Mouse (Mus musculus): ENCODE measurements at regions not wholly inside any gene's neighbourhood (a gene's known extent, or its start where the extent isn't known, plus 50 kb on each side); places are given as distances from the start of the nearest gene placed in this dataset.

DNA sequence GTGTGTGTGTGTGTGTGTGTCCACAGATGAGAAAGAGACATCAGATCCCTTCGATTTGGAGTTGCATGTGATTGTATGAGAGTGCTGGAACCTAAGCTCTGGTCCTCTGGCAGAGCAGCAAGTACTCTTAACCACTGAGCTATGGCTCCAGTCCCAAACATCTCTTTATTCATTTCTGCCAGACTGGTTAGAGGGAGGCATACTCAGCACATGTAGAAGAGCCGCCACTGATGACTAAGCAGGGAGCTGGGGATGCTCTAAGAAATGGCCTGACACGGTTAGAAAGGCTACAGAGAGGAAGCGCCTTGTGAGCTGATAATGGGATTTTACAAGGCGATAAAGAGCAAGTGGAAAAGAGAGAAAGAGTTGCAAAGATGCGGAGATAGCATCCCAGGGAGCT lies 287.3 kb upstream of the Castor2 start:
- no peak for DNase-seq

DNA sequence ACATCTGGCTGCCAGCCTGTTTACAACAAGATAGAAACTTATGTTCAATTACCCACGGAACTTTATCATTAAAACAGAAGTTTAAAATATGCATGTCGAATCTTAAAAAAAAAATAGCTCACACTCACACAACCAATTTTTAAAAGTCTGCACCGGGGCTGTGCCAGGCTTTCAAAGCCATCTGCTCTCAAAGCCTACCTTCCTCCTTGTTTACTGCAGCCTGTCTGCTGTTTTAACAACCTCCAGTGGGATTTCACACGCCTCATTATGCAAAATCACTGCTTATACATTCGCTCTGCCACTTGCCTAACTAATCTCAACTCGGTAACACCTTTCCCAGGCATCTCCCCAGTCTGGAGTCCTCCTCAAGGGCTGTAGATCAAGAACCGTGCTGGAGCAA lies 292.6 kb upstream of the Castor2 start:
- DNase-seq = no peak

DNA sequence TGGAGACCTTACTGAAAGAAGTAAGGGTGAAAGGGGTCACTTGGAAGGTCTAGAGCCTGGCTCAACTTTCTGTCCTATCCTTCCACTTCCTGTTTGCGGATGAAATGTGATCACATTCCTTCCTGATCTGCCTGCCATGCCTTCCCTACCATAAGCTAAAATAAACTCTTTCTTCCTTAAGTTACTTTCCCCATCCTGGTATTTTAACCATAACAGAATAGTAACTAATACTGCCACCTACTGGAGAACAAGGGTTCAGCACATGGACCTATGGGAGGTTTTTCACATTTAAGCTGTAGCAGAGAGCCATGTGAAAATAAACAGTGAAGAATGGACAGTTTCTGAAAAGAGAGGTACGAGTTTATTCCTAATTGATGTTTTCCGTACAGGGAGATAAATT lies 297.5 kb upstream of the Castor2 start:
- no peak for DNase-seq

DNA sequence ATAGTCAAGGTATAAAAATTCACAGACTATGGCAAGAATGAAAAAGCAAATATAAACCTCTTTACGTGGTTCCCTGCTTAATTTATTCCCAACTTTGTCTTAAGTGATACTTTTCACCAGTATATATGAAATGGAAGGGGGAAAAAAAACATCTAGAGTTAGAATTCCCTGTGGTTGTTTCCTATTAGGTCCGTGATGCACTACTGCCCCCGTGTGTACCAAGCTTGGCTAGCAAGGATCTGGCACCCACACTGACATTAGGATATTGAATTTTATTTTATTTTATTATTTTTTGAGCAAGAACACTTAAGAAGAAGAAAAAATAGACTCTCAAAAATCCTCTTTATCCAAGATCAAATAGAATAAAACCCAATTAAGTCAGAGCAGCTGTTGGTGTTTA lies 303.9 kb upstream of the Castor2 start:
- peak in 1 of 2 experiments; percentile 5 for DNase-seq

GRCm38 (mm10) chr5:133790726-133791125 lies 308.8 kb upstream of the Castor2 start:
- DNase-seq = no peak

DNA sequence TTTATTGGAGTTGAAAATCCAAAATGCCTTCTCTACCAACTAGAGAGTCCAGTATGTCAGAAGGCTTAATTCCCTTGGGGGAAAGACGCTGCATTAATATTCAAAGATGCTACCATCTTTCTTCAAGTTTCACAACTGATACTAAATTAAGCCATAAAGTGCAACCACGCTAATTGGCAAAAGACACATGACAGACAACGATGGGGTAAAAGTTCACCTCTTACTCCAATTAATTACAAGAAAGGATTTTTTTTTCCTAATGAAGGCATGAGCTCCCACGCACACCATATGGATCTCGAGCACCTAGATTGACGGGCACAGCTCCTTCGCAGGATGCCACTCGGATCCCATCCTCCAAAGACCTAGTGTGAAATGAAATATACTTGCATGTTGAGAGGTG lies 311.5 kb upstream of the Castor2 start:
- no peak for DNase-seq

GRCm38 (mm10) chr5:133787491-133787890 lies 312.0 kb upstream of the Castor2 start:
- no peak for DNase-seq

DNA sequence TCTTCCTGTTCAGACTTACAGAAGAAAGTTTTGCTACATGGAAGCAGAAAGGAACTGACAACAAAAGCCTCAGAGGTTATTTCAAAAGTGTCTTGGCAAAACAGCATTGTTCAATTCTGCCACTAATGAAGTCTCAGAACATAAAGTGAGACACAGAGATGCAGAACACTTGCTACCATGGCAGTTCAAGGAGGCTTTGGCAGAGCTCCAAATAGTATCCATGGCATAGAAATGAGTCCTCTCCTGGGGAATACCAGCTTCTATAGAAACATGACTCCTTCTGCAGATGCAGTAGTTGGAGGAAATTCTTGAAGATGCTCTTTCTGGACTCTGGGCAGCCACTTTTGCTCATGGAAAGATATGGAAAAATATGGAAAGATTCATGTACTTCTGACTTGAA lies 322.9 kb upstream of the Castor2 start:
- DNase-seq = no peak

GRCm38 (mm10) chr5:133774116-133774515 lies 325.4 kb upstream of the Castor2 start:
- DNase-seq = no peak

DNA sequence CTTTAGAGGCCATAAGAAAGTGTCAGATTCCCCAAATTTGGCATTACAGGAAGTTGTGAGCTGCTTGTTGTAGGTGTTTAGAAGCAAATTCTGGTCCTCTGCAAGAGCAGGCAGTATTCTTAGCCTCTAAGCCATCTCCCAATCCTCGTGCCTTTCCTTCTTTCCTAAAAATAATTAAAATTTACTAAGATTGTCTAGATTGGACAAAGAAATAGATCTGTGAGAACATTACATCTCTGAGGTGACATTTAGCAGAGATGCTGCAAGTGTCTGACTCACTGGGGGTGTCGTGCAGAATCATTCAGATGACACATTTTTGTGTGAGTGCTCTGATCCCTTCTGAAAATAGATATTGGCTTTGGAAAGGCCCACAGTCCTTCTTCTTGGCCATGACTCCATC lies 330.7 kb upstream of the Castor2 start:
- DNase-seq = no peak

- DNase-seq = no peak
Measured at GRCm38 (mm10) chr5:133757817-133758216, 341.7 kb upstream of the Castor2 start.

DNA sequence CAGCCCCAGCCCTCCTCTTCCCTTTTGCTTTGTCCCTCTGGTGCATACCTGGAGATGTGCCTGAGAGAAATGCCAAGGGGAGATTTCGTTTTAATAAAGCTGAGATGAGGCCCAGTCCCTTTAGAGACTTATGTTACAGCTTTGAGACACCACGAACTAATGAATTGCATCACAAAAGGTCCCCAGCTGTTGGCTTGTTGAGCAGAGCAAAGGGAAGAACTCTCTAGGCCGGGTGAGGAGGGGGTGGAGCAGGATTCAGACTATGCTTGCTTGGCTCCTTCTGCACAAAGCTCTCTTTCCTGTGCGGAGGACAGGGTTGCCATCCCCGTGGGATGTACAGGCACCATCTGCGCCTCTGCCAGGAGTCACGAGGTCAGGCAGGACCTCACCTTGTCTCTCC lies 345.3 kb upstream of the Castor2 start:
- no peak for DNase-seq

DNA sequence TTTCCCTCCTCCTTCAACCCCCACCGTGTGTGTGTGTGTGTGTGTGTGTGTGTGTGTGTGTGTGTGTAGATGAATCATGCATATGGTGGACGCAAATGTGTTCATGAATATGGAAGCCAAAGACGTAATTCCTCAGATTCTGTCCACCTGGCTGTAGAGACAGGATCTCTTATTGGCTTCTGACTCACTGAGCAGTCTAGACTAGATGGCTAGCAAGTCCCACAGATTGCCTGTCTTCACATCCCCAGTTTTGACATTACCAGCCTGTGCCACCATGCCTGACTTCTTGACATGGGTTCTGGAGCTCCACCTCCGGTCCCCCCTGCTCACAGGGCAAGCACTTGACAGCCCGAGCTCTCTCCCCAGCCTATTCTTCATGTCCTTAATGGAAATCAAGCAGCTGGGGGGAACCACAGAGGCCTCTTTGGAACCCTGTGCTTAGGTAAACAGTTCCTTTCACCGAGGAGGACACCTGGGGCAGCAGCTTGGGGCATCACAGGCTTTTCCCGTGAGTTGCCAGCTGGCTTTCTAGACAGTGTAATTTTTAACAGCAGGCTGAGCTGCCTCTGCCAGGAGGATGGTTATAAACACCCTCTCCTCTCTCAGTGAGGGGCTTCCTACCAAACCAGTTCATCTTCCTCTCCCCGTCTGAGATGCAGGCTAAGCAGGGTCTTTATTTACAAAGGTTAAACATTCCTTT lies 345.9 kb upstream of the Castor2 start:
- DNase-seq = no peak

DNA sequence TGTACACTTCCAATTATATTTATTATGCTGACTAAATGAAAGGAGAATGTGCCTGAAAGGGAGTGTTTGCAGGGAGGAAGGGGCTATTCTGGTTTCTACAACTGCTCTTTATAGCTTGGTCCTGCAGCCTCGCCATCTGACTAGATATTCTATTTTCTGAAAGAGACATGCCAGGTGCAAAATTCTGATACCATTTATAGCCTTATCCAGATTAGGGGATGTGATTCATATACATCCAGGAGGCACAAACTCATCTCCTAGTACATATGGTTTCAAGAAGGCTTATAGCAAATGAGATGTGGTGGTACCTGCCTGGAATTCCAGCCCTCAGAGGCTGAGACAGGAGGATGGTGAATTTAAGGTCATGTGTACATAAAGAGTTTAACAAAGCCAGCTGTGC lies 352.6 kb upstream of the Castor2 start:
- DNase-seq = no peak

DNA sequence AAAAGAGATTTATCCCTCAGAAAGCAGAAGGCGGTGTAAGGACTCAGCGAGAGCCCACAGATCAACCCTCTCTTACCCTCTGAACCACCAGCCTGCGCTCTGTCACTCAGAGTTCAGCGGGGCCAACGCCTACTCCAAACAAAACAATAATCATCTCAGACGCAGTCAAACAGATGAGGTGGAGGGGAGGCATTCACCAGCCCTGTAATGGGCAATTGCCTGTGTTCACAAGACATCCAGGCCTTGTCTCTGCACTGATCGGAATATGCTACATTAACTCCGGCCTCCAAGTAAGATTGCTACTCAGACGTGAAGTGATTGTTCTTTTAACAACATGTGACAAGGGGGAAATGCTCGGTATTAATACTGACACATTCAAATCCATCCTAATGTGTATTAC lies 353.1 kb upstream of the Castor2 start:
- no peak for DNase-seq

GRCm38 (mm10) chr5:133744136-133744535 lies 355.4 kb upstream of the Castor2 start:
- no peak for DNase-seq

DNA sequence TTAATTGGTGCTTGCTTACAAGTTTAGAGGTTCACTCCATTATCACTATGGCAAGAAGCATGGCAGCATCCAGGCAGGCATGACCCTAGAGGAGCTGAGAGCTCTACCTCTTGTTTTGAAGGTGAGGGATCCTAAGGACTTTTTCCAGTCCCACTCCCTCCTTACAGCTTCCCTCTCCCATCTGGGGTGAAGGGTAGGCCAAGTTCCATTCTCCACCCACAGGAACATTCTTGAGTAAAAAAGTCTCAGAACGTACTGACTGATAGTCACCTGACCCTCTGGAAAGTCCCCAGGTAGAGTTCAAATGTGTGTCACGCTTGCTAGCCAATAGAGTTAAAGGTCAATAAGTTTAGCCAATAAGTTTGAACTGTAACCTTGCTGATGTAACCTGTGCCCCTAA lies 355.9 kb upstream of the Castor2 start:
- no peak for DNase-seq

GRCm38 (mm10) chr5:133731871-133732270 lies 367.6 kb upstream of the Castor2 start:
- DNase-seq = no peak

DNA sequence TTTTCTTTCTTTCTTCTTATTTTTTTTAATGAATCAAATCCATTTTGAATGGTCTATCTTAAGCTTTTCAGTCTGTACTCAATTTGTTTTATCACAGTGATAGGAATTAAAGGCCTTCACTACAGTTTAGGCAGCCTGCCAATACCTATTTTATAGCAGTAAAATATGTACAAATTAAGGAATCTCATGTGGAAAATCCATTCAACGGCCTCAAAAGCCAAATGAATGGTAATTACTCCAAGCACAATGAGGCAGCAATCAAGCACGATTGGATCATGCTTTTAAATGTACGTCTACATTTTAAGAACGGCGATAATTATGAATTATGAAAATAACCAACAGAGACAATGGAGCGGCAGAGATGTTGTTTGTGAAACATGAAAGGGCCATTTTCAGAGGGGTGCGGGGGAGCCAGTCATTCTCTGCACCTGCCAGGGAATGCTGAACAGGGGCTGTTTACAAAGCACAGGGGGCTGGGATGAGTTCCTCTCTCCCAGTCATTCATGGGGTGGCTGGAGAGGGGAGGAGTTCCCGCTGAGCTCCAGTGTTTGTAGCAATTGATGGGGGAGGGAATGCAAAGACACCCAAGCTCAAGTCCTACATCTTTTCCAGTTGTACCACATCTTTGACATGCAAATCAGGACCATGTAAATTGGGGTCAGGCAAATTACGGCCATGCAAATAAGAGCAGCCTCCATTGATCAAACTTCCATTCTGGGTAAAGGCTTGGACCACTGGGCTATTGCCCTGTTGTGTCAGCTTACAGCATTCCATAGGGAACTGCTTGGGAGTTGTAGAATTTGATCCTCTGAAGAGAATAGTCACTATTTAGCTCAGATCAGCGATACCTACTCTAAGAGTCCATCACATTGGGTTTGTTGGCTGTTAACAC lies 381.1 kb upstream of the Castor2 start:
- no peak for DNase-seq

DNA sequence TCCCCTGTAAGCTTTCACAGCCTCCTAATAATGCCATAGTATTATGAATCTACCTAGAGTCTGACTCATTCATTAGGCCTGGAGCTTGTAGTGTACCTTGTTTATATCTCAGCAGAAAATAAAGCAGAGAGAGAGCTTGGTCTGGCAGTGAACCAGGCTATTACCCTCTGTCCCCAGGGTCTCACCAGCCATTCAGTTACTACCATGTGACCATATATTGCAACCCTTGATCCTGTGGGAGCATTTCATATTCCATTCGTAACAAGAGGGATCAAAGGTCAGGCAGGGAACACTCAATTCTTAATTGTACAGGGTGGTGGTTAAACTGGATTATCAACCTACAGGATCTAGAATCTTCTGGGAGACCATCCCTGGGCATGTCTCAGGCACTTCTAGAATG lies 383.7 kb upstream of the Castor2 start:
- no peak for DNase-seq

- DNase-seq = no peak
Measured at GRCm38 (mm10) chr5:133712652-133713051, 386.9 kb upstream of the Castor2 start.

DNA sequence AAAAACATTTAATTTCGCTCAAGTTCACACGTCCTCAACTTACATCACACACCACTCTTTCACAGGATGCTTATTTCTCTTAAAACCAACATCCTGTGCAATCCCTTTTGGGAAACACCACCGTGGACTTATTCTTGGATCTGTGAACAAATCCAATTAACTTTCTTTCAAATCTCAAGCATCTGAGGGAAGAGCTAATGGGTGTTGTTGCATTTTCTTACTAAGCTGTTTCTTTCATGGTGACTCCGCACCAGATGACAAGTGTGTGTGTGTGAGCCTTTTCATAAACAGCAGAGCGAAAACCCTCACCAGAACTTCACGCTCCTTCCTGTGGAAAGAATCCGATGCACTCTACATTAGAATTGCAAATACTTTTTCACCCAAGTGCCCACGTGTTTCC lies 390.6 kb upstream of the Castor2 start:
- DNase-seq = no peak

- no peak for DNase-seq
Measured at GRCm38 (mm10) chr5:133686206-133686605, 413.3 kb upstream of the Castor2 start.

GRCm38 (mm10) chr5:133683021-133683420 lies 416.5 kb upstream of the Castor2 start:
- no peak for DNase-seq

Measured in kidney, postnatal 25 days (tissue).